In genomic region chr13:83065201-83065600, GRCm38 (mm10) we compare ENCODE assay signal across 17 mouse cellular contexts.
A peak's percentile ranks its signal among the peaks of the same experiment; 100 is the strongest.
DNase-seq lines count a peak whose midpoint lies in the region; ATAC-seq lines count a peak whose summit lies in the region.
"Had no signal": no experiment of that assay in that cellular context is flagged by ENCODE, and none has a peak within 500 bp of the region (broad histone marks: within the 10 kb centered on the region; RNA-seq: fewer than 3 reads in every experiment).

No protein-coding gene starts in this region.

- ATAC-seq in cerebellum, adult (ENCODE audit: insufficient number of reproducible peaks, low FRiP score, low TSS enrichment): 0 out of 2 replicates have a peak, but pooled peaks have one; percentile 26
- 0 out of 2 replicates have a peak, but pooled peaks have one; percentile 3 for ATAC-seq in megakaryocyte, adult 5-6 weeks (ENCODE audit: poor library complexity, severe bottlenecking)
- ATAC-seq: forebrain, postnatal 0 days; inflammation-experienced regulatory T-cells, adult 6 months; midbrain, embryonic 13.5 days; Patski had no signal

- no peak for DNase-seq in cerebellum, postnatal 4 days (ENCODE audit: low spot score in 2 of 2)
- DNase-seq in layer of hippocampus, adult 9-11 months: peak; percentile 17
- no peak for DNase-seq in layer of hippocampus, postnatal 25 days (ENCODE audit: extremely low spot score in 1 of 2, low spot score in 1 of 2)
- DNase-seq in A20 (ENCODE audit: low read depth, low spot score): peak; percentile 34
- no peak for DNase-seq in urinary bladder, postnatal 25 days (ENCODE audit: low spot score)
- DNase-seq in ovary, adult 18-20 months (ENCODE audit: low spot score): no peak
- DNase-seq: cerebellum, adult 2 months; forebrain, postnatal 0 days; kidney, postnatal 14 days; layer of hippocampus, postnatal 36 days; right cerebral cortex, postnatal 4 days; thymus, postnatal 14 days had no signal

Comparison
In these comparisons a context has a peak if more than half of its experiments do, and no peak if none do; other contexts are left out.
1. DNase-seq: peak in layer of hippocampus, adult 9-11 months (single experiment) and A20 (single experiment); none in cerebellum, postnatal 4 days (0 of 2), layer of hippocampus, postnatal 25 days (0 of 2), urinary bladder, postnatal 25 days (single experiment) and ovary, adult 18-20 months (single experiment).